Mouse (Mus musculus) limb, embryonic 14.5 days (tissue): ENCODE results near the gene C1qb. TPM values are rescaled to one million over a fixed set of nuclear protein-coding genes. Genes with fewer than 3 reads are reported as not detected.

Experiments used
- ATAC-seq: fragments of 200-750 bp; cut with Nextera tagmentation; 2 replicates; pipeline ENCODE4 v1.8.0; 2017; ENCODE audit warnings: low read depth, moderate number of reproducible peaks, moderate TSS enrichment; ENCODE audit not compliant: low FRiP score
- DNase-seq: peaks from one replicate; pipeline ENCODE4 v3.0.0-alpha.2; 2015; ENCODE audit warnings: low spot score
- H3K27ac ChIP-seq: fragments of 300-500 bp; sonication (generic); replicated peaks from 2 replicates; pipeline ENCODE4 v1.5.1; 2014; ENCODE audit warnings: low read depth, mild to moderate bottlenecking, low read length, moderate library complexity, mixed read lengths
- H3K27me3 ChIP-seq: fragments of 300-500 bp; sonication (generic); 2 replicates; pipeline ENCODE4 v1.6.1; 2014; ENCODE audit warnings: low read length, mixed read lengths; ENCODE audit not compliant: control insufficient read depth, insufficient read depth
- H3K36me3 ChIP-seq: fragments of 300-500 bp; sonication (generic); 2 replicates; pipeline ENCODE4 v1.6.1; 2014; ENCODE audit warnings: mild to moderate bottlenecking, low read length, moderate library complexity, mixed read lengths; ENCODE audit not compliant: control insufficient read depth, insufficient read depth
- H3K4me1 ChIP-seq: fragments of 300-500 bp; sonication (generic); 2 replicates; pipeline ENCODE4 v1.6.1; 2014; ENCODE audit warnings: antibody characterized with exemption, low read length, mixed read lengths; ENCODE audit not compliant: control insufficient read depth, insufficient read depth
- H3K4me2 ChIP-seq: fragments of 300-500 bp; sonication (generic); replicated peaks from 2 replicates; pipeline ENCODE4 v1.6.1; 2014; ENCODE audit warnings: low read depth, mild to moderate bottlenecking, low read length, moderate library complexity; ENCODE audit not compliant: severe bottlenecking
- H3K4me3 ChIP-seq: fragments of 300-500 bp; sonication (generic); replicated peaks from 2 replicates; pipeline ENCODE4 v1.5.1; 2014; ENCODE audit warnings: low read length
- H3K9ac ChIP-seq: fragments of 300-500 bp; sonication (generic); 2 replicates; pipeline ENCODE4 v1.6.1; 2014; ENCODE audit warnings: mild to moderate bottlenecking, low read depth, low read length, moderate library complexity; ENCODE audit not compliant: severe bottlenecking
- H3K9me3 ChIP-seq: fragments of 300-500 bp; sonication (generic); 2 replicates; pipeline ENCODE4 v1.6.1; 2016; ENCODE audit warnings: low read length; ENCODE audit not compliant: control insufficient read depth
- POLR2A ChIP-seq: fragments of 200-500 bp; IDR thresholded peaks from 2 replicates; pipeline ENCODE4 v1.8.0; 2012; ENCODE audit warnings: inconsistent platforms, mild to moderate bottlenecking, moderate library complexity, borderline replicate concordance; ENCODE audit not compliant: insufficient read depth, insufficient read length; ENCODE audit errors: extremely low read depth
- WGBS: fragments of 180-500 bp; shearing (Covaris S2); extraction: QIAGEN DNeasy Blood & Tissue Kit; methylation state at CpG from one replicate; pipeline ENCODE4 v1.1.7; 2014; 5-methylcytosine and 5-hydroxymethylcytosine counted together
- polyA plus RNA-seq, 2 experiments: library from polyadenylated mRNA; depleted of rRNA in 1 of 2; stranded (reverse) in 1 of 2; unstranded in 1 of 2; fragments of >200 nt; fragmentation: Nextera tagmentation in 1 of 2; extraction: Ambion mirVana in 1 of 2; gene quantifications; 2 replicates each; pipeline versions ENCODE4 v1.2.1 to v1.2.3; 2012 to 2014

C1qb gene
- polyA plus RNA-seq, 2 experiments, result 56.2 to 81.2 TPM

DNA sequence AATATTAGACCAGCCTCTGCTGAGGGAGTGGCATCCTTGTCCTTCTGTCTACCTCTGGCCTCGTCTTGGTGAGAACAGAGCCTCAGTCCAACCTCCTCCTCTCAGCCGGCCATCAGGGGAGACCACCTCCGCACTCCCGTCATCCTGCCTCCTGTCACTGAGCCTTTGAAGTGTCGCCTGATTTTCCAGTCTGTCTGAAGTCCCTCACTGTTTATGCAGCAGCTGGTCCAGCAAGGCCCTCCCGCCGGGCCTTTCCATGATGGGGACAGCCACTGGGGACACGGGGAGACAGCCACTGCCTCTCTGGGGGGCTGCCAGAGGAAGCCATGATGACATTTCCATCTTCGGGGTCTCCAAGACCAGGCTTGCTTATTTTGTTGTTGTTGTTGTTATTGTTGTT is 26.9 kb upstream of the C1qb start:
- 14% methylated on average over 9 of the region's 9 CpGs for WGBS
- Histone ChIP-seq H3K27ac (no peak overlapping the region), H3K9me3 (no peaks in the 10 kb centered on the region), H3K36me3 (no peaks in the 10 kb centered on the region), H3K9ac (no peak overlapping the region), H3K4me1 (no peaks in the 10 kb centered on the region), H3K27me3 (peaks cover 35% of the 10 kb centered on the region), H3K4me2 (no peak overlapping the region), H3K4me3 (no peak overlapping the region)
- ATAC-seq (no peak), DNase-seq (no peak)
- no peak for TF ChIP-seq POLR2A

DNA sequence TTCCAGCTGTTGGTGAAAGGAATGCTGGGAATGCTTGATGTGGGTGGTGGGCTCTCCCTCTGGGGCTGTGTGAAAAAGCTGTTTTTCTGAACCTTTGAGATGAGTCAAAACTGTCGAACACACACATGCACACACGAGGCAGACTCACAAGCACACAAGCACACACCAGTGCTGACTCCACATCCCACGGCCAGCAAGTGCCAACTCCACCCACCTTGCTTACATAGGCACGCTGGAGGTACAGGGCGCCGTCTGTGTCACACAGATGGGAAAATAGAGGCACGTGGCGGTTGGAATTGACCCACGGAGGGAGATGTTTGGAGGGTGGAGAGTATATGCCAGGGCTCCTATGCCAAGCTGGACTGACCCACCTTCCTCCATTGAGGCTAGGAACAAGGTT is 25.8 kb upstream of the C1qb start:
- TF ChIP-seq POLR2A, result no peak
- H3K9me3 ChIP-seq, result no peaks in the 10 kb centered on the region
- H3K4me3 ChIP-seq, result no peak overlapping the region
- peaks cover 36% of the 10 kb centered on the region for H3K27me3 ChIP-seq
- H3K9ac ChIP-seq, result no peak overlapping the region
- no peaks in the 10 kb centered on the region for H3K36me3 ChIP-seq
- H3K4me1 ChIP-seq, result no peaks in the 10 kb centered on the region
- no peak overlapping the region for H3K4me2 ChIP-seq
- WGBS, result 37% methylated on average over 9 of the region's 9 CpGs
- no peak overlapping the region for H3K27ac ChIP-seq
- no peak for ATAC-seq
- DNase-seq, result no peak

DNA sequence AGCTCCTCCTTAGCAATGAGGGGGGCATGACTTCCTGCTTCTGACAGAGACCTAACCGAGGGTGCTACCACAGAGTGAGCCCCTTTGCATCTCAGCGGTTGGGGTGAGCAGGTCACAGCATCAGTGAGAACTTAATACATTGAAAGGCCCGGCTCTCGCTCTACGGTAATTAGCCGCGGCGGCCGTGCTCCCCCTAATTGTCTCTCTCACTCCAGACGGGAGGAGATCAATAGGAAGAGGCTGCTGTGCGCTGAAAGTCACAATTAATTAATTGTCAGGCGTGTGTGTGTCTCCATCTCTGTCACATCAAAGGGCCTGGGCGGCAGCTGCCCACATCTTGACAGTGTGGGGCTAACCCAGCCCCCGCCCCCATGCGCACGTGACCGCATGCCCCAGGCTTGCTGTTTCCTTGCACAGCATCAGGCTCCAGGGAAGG is 25.2 kb upstream of the C1qb start:
- H3K27me3 ChIP-seq, result peaks cover 42% of the 10 kb centered on the region
- H3K4me3 ChIP-seq, result no peak overlapping the region
- H3K27ac ChIP-seq, result no peak overlapping the region
- no peak overlapping the region for H3K4me2 ChIP-seq
- no peak overlapping the region for H3K9ac ChIP-seq
- H3K9me3 ChIP-seq, result no peaks in the 10 kb centered on the region
- TF ChIP-seq POLR2A, result no peak
- H3K36me3 ChIP-seq, result no peaks in the 10 kb centered on the region
- no peak for ATAC-seq
- no peak for DNase-seq
- no peaks in the 10 kb centered on the region for H3K4me1 ChIP-seq
- under 1% methylated on average over 17 of the region's 17 CpGs for WGBS

DNA sequence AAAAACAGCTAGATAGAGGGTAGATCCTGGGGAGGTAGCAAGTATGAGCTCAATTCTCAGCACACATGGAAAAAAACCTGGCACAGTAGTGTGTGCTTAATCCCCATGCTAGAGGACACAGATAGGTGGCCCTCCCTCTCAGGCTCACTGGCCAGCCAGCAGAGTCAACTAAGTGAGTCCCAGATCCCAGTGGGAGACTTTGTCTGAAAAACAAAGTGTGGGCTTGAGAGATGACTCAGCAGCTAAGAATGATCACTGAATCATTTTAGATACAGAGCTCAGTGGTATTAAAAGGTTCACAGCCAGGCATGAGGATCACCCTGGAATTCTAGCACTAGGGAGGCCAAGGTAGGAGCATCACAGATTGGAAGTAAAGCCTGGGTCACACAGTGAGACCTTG is 21.8 kb upstream of the C1qb start:
- Histone ChIP-seq H3K4me3 (no peak overlapping the region), H3K4me1 (no peaks in the 10 kb centered on the region), H3K36me3 (no peaks in the 10 kb centered on the region), H3K27me3 (peaks cover 67% of the 10 kb centered on the region), H3K9ac (no peak overlapping the region), H3K4me2 (no peak overlapping the region), H3K27ac (no peak overlapping the region), H3K9me3 (no peaks in the 10 kb centered on the region)
- no peak for TF ChIP-seq POLR2A
- ATAC-seq, result no peak
- no peak for DNase-seq

DNA sequence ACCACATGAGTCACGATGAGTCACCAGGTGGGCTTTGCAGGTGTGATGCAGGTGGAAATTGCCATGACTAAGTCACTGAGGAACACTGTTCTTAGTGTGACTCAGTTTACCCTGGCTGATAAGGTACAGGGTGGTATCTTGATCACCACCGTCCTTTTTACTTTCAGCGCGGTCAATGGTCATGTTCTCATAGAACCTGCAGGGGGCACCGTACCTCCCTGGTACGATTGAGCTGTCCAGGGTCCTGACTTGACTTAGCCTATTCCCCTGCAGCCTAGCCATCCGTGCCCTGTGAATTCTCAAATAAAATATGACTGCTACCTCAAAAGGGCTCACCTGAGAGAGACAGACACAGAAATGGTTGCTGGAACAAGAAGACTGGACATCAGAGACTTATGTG is 21.0 kb upstream of the C1qb start:
- Histone ChIP-seq H3K27ac (no peak overlapping the region), H3K4me2 (no peak overlapping the region)
- DNase-seq, result peak; percentile 88

DNA sequence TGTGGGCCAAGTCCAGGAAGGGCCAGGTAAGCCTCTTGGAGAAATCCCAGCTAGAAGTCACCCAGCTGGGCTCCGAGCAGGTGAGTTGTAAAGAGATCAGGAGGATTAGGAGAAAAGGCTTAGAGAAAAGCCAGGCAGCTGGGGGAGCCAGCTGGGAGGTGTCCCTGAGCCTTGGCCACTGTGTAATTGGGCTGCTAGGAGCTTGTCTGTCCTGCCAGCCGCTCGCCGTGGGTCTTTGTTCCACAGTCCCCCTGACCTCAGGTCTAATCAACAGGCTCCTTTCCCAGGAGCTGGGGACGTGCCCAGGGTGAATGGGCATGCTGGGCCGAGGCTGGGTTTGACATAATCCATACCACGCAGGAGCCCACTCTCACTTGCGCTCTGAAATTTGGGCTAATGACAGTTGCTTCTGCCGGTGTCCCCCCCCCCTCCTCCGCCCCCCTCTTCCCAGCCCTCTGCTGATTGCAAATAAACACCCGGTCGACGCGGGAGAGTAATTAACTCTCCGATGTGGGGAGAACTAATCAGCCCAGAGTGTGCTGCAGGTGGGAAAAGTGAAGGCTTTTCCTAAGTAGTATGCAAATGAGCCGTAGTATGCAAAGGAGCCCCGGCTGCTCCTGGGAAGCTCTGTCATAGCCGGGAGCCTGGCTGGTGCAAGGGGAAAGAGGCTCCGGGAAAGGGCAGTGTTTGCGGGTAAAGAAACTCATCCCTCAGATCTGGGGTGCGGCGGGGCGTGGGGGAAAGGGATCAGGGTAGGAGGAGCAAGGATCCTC is 19.0 kb upstream of the C1qb start:
- ATAC-seq (no peak), DNase-seq (no peak)
- Histone ChIP-seq H3K9ac (no peak overlapping the region), H3K4me1 (no peaks in the 10 kb centered on the region), H3K4me2 (no peak overlapping the region), H3K9me3 (no peaks in the 10 kb centered on the region), H3K27ac (no peak overlapping the region), H3K27me3 (peaks cover 44% of the 10 kb centered on the region), H3K4me3 (no peak overlapping the region), H3K36me3 (no peaks in the 10 kb centered on the region)
- no peak for TF ChIP-seq POLR2A
- WGBS, result 1% methylated on average over 23 of the region's 23 CpGs

More for the DNA sequence above, 21.0 kb upstream of the C1qb start:
- Histone ChIP-seq H3K9me3 (no peaks in the 10 kb centered on the region), H3K27me3 (peaks cover 62% of the 10 kb centered on the region), H3K4me1 (no peaks in the 10 kb centered on the region), H3K36me3 (no peaks in the 10 kb centered on the region), H3K9ac (no peak overlapping the region), H3K4me3 (no peak overlapping the region)
- 12% methylated on average over 7 of the region's 7 CpGs for WGBS
- TF ChIP-seq POLR2A, result no peak
- ATAC-seq, result no peak
